Mouse (Mus musculus) NIH3T3 (cell line): Measurements from ENCODE around the gene Gnb4.
A peak's percentile ranks its signal among the peaks of the same experiment; 100 is the strongest.

Source experiments
- DNase-seq: peaks from one replicate; pipeline ENCODE4 v3.0.0-alpha.2; 2012; ENCODE audit warnings: low read depth

Gnb4 gene

GRCm38 (mm10) chr3:32616331-32617052, at the start of gene Gnb4:
Gnb4 (minus strand) TSS chr3:32616585.
- peak; percentile 55 for DNase-seq

- no peak for DNase-seq
Observed at GRCm38 (mm10) chr3:32661556-32661930, 45.2 kb upstream of the Gnb4 start.

GRCm38 (mm10) chr3:32660831-32661555, 44.6 kb upstream of the Gnb4 start:
- DNase-seq = no peak

GRCm38 (mm10) chr3:32660276-32660675, 43.9 kb upstream of the Gnb4 start:
- peak; percentile 62 for DNase-seq

GRCm38 (mm10) chr3:32659506-32659905, 43.1 kb upstream of the Gnb4 start:
- no peak for DNase-seq

- DNase-seq = no peak
Observed at GRCm38 (mm10) chr3:32658821-32659220, 42.4 kb upstream of the Gnb4 start.

- DNase-seq = no peak
Observed at GRCm38 (mm10) chr3:32658401-32658800, 42.0 kb upstream of the Gnb4 start.

GRCm38 (mm10) chr3:32656398-32656994, 40.1 kb upstream of the Gnb4 start:
- DNase-seq = no peak

GRCm38 (mm10) chr3:32655994-32656393, 39.6 kb upstream of the Gnb4 start:
- DNase-seq = no peak

- peak; percentile 49 for DNase-seq
Observed at GRCm38 (mm10) chr3:32652739-32653138, 36.4 kb upstream of the Gnb4 start.

- DNase-seq = no peak
Observed at GRCm38 (mm10) chr3:32649284-32649683, 32.9 kb upstream of the Gnb4 start.

GRCm38 (mm10) chr3:32646918-32647317, 30.5 kb upstream of the Gnb4 start:
- no peak for DNase-seq

GRCm38 (mm10) chr3:32644751-32645150, 28.4 kb upstream of the Gnb4 start:
- no peak for DNase-seq

GRCm38 (mm10) chr3:32642116-32642515, 25.7 kb upstream of the Gnb4 start:
- no peak for DNase-seq

- no peak for DNase-seq
Observed at GRCm38 (mm10) chr3:32638240-32638639, 21.9 kb upstream of the Gnb4 start.

- DNase-seq = no peak
Observed at GRCm38 (mm10) chr3:32632760-32633264, 16.4 kb upstream of the Gnb4 start.

GRCm38 (mm10) chr3:32630210-32630609, 13.8 kb upstream of the Gnb4 start:
- no peak for DNase-seq

GRCm38 (mm10) chr3:32628141-32628540, 11.8 kb upstream of the Gnb4 start:
- DNase-seq = no peak

- no peak for DNase-seq
Observed at GRCm38 (mm10) chr3:32622106-32622505, 5.7 kb upstream of the Gnb4 start.

- no peak for DNase-seq
Observed at GRCm38 (mm10) chr3:32621658-32622057, 5.3 kb upstream of the Gnb4 start.

GRCm38 (mm10) chr3:32617053-32617642, 763 bp upstream of the Gnb4 start:
- peak; percentile 50 for DNase-seq

- no peak for DNase-seq
Observed at GRCm38 (mm10) chr3:32616006-32616330, 417 bp downstream of the Gnb4 start.

- DNase-seq = peak; percentile 77
Observed at GRCm38 (mm10) chr3:32615376-32615775, 1.0 kb downstream of the Gnb4 start.
